Mouse (Mus musculus): ENCODE results near the gene Six1.

The Six1 gene

DNA sequence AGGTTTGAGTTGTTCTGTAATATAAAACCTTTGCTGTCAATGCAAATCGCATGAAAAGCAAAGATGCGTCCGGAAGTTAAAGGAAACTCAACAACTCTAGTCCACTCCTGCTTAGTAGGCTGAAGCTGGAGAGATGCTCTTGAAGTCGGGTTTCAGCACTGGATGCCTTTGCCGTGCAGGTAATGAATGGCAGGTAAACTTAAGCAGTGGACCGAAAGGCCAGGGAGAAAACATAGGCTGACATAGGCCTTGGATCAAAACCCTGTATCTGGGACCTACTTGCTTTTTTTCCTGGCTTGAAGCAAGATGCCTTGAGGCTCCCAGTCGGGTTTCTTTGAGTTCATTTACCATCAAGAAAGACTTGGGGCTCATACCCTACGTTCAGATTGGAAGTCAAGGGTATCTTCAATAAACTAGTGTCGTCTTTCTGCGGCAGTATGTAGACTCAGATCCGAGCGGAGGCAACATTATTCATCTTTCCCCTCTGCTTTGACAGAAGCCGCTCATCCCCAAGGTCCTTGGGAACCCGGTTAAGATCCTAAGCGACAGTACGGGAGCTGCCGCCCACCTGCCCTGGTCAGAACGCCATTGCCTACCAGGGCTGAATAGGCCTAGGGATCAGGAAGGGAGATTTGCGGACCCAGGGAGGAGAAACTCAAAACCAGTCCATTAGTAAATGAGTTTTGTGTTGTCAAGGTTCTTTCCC is 4.0 kb downstream of the Six1 start:
- peak; percentile 39 for DNase-seq

DNA sequence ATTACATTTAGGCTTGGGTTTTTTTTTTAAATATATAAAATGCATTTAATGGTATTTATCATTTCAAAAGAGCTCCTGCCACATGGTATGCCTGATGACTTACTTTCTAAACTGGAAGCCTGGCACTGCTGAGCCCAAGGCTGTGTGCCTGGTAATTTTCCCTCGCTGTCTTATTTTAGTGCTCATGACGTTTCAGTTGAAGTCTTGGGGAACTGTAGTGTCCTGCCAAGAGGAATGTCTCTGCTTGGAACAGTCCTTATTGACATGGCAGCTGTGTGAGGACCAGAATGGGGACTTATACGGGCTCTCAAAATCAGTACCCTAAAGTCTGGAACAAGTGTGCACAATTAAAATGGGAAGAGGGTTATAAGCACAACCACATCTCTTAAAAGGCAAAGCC is 5.2 kb downstream of the Six1 start:
- DNase-seq: peak; percentile 30

DNA sequence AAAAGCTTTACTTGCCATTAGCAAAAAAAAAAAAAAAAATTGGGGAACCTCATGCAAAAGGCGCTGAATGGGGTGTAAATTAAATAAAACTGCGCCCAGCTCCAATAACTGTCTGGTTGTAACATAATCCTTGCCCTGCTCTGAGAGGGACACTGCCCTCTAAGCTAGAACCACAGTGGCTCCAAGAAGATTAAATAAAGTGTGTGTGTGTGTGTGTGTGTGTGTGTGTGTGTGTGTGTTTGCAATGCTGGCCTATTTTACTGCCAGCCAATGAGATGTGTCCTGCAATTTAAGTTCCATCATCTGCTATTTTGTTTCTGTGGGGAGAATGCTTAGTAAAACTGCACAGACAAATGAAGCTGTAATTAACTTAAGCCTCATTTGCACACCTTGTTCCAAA is 6.1 kb downstream of the Six1 start:
- DNase-seq: peak; percentile 52

DNA sequence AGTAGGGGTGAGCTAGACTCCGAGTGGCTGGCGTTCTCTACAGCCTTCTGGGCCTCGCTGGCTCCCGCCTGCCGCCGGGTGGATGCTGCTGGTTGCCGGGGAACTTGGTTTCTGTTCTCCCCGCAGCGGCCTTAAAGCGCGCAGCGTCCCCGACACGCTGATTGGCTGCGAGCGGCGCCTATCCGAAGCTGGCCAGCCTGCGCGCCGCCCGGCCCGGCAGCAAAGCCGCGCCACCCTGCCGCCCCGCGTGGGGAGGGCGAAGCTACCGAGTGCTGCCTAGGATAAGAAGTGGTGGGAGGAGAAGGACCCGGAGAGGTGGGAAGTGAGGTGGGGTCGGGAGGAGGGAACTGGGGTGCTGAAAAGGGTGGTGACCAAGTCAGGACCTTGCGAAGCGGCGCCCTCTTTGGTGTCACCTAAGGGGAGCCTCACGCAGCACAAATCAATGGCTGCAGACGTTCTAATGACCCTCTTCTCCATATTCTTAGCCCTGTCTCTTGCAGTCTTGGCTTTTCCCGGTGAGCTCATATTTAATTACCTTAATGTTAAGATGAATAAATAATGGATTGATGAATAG is 7.0 kb downstream of the Six1 start:
- DNase-seq: peak; percentile 92

DNA sequence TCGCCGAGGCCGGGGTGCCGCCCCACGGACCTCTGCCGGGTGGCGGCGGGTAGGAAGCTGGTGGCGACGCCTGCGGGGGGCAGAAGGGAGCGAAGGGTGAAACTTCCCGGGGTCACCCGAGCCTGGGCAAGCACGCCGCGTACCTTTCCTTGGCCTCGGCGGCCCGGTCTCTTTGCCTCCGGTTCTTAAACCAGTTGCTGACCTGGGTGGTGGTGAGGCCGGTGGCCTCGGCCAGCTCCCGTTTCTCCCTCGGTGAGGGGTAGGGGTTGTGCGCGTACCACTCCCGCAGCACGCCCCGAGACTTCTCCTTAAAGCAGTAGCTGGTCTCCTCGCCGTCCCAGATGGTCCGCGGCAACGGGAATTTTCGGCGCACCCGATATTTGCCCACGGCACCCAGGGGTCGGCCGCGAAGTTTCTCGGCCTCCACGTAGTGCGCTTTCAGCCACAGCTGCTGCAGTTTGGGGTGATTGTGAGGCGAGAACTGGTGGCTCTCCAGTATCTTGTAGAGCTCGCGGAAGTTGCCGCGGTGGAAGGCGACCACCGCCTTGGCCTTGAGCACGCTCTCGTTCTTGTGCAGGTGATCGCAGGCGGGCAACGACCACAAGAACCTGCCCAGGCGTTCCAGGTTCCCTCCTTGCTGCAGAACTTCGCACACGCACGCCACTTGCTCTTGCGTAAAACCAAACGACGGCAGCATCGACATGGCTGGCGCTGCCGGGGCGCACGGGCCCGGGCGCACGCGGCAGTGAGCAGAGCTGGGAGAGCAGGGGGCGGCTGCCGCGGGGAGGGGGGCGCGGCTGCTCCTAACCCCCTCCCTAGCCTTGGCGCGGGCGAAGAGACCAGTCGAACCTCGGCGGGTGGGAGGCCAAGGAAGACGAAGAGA is 7.7 kb downstream of the Six1 start:
- DNase-seq: peak; percentile 44

DNA sequence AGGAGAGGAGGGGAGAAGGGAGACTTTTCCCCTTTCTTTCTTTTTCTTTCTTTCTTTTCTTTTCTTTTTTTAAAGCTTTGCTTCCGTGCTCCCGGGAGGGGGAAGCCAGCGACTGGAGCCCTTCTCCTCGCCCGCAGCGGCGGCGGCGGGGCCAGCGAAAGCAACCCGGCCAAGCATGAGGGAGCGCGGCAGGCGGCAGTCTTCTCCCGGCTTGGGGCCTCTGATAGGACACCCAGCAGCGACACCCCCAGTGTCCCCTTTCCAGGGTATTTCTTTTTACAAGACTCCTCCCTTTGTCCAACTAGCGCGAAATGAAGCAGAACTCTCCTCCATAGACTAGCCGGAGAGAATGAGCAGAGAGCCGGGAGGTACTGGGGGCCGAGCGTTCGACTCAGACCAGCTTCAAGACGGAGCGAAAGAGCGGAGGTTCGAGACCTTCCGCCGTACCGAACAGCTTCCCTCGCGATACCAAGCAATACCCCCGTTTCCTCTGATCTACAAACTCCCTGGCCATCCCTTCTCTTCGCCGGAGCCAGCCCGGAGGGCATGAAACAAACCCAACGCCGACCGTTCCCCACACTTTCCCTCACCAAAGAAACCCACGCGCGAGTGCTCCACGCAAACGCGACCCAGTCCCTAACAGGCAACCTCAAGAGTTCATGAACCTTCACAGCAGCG is 8.5 kb downstream of the Six1 start:
- DNase-seq: peak; percentile 61

DNA sequence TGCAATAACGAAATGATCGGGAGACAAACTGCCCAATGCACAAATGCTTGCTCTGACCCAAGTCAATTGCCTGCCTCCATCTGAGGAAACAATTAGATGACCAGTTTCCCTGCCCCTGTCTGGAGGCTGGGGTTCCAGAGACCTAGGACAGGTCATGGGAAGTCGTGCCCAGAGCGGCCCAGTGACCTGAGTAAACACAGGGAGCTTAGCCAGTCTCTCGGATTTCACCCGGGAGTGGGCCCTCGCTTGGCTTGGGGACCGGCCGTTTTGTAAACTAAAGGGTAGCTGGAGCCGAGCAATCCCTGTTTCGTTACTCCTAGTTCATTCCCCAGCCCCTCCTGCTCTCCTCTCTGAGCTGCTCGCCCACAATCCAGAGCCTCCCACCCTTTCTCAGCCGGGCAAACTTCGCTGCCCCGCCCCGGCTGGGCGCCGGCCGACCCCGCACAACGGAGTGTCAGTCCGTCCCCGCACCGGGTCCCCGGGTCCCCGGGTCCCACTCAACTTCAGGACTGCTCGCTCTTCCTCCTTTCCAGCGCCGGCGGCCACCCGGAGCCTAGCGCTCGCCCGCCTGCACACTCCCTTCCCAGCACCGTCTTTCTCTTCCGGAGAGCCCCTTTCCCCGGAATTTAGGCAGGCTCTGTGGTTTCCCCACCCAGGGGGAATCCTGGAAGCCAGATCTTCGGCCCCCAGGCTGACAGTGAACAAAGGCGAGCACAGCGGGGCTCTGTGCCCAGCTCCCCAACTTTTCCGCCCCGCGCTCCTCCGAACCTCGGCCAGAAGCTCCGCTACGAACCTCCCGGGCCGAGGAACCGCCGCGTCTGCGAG is 9.3 kb downstream of the Six1 start:
- DNase-seq: peak; percentile 59

DNA sequence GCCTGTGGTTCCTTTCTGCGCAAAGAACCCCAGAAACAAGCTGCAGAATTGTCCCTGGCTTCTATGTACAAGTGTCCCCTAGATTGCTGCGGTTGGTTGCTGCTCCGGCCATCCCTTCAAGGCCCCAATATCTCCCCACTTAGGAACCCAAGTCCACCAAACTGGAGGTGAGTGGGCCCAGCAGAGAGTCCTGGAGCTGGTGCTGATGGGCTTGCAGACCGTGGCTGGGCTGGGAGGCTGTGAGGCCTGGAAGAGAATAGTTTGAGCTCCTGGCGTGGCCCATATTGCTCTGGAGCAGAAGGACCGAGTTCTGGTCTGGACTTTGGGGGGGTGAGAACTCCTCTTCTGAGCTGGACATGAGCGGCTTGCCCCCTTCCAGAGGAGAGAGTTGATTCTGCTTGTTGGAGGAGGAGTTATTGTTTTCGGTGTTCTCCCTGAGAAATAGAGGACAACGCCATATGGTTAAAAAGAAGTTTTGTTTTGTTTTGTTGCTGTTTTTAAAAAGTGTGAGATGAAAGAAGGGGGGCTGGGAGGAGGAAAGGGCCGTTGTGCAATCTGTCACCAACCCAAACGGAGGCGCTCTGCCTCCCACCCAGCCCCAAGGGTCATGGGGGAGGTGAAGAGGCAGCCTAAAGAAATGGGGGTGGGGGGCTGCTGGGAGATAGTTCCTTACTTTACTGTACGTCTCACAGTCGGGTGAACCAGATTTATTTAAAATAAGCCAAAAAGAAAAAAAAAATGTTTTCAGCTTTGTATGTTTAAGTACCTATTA is 10.1 kb downstream of the Six1 start:
- peak; percentile 35 for DNase-seq

DNA sequence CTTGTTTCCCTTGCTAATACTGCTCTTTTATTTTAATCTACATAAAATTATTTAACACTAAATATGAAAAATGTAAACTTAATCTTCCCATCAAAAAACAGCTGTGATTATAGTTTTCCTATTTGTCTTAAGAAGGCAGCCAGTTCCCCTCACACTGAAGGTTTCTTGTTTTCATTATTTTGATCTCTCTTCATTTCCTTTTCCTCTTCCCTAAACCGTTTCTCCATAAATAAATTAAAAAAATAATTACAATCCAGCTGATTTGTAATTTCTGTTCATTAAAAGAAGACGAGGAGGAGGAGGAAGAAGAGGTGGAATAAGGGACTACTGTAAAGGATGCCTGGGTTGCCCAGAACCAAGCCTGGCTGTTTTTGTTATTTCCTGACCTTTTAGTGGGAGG is 10.8 kb downstream of the Six1 start:
- DNase-seq: no peak

DNA sequence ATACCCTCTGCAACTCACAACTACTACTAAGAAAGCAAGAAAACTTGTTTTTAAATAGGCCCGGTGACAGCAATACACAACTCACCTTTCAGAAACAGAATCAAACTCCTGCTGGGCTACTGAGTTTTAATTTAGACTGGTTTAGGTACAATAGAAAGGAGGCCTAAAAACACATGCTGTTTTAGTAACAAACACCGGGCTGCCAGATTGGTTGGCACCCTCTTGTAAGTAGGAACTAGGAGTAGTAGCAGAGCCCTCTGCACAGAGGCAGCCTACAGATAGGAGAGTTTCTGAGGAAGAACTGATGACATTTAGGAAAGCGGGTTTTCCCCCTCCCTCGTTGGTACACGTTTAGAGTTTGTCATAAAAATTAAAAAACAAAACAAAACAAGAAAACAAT is 11.3 kb downstream of the Six1 start:
- DNase-seq: peak; percentile 46

DNA sequence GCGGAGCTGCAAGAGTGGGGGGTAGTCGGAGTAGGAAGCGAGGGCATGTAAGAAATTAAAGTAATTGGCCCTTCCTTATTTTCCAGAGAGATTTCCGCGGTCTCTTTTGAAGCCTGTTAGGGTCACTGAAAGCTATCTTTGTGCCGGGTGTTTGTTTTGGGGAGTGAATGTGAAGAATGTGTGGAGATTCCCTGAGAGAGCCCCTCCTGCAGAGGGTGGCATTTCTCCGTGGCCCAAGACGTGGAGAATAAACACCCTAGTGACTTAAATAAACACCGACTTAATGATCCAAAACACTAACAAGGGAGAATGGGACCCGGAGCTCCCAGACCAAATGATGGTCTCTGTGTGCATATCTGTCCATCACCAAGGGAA is 12.4 kb downstream of the Six1 start:
- no peak for DNase-seq

DNA sequence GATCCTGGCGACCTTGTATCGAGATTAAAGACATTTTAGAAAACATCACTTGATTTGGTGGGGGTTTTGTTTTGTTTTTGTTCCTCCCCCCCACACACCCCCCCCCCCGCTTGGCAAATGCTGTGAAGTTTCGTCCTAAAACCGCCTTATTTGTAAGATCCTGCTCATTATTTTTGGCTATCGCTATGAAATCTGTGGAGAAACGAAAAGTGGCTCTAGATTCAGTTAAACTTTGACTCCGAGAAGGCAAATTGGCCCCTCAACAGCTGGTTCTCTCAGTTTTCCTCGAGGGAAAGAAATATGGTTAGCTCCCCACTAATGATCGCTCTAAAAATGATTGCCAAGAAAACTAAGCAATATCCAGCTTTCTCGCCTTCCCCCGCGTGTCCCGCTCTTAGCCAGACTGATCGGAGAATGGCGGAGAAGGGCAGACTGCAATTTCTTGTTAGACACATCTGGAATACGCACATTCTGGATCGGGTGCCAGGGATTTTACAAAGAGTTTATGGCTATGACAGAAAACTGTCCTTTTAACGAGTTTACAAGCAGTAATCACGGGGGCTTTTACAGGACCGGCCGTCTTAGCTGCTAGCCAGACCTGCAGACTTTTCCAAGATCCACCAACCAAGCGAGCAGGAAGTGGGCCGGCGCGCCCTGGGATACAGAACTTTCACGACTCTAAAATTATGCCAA is 13.0 kb downstream of the Six1 start:
- DNase-seq: peak; percentile 46

DNA sequence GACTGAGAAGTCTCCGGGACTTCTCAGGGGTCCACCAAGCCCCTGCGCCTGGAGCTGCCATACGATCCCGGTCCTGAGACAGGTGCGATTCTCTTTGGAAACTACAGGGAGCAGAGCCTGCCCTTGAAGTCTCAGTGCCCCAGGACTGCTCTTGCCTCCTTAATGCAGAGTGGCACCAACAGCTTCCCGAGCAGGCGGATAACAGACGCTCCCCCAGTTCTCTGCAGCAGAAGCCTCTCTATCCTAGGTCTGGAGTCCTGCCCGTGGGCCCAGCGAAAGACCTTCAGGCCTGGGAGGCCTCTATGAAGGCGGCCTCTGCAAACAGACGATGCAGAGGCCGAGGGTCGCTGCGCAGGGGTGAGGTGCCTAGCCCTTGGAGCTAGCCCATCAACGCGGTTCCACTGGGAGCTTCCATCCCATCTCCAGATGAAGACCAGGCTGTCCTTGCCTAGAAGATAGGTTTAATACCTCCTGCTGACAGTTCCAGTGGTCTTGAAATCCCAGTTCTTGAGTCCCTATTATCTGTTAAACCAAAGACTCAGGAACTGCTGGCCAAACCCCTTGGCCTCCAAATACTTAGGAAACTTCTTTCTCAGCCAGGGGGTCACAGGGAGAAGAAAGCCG is 13.6 kb downstream of the Six1 start:
- peak; percentile 50 for DNase-seq

DNA sequence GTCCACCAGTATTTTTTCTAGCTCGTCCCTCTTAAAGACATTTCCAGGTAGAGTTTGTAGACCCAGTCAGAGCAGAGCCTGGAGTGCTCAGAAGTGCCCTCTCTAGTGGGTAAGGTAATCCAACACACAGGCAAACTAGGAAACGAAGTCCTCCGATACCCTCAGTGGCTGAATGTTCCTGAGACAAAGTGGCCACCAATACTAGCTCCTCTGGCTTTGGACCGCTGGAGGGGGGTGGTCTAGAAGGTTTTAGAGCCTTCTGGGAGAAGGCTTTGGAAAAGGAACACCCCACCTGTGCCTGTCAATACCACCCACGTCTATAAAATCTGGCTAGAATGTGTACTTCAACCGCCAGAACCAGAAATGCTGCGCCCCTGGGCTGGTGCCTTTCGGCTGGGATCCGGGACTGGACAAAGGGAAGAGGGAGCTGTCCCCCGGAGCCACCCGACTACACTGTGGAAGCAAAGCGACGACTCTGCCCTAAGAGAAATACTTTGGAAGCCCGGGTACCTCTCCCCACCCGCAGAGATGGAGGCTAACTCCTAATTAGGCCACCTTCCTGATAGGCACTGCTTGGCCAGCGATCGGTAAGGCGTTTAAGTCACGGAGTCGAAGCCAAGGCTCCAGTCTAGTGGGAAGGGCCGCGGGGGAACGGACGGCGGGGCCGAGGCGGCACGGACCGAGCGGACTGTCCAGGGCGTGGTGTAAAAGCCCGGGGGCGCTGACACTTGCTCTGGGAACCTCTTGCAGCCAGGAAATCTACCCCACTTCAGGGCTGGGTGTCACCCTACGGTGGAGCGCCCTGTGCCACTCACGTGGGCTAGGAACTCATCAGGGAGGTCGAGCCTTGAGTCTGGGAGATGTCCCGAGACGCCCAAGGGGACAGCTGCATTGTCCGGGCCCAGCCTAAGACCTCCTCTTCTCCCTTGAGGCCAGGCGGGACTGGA is 14.4 kb downstream of the Six1 start:
- peak; percentile 51 for DNase-seq

DNA sequence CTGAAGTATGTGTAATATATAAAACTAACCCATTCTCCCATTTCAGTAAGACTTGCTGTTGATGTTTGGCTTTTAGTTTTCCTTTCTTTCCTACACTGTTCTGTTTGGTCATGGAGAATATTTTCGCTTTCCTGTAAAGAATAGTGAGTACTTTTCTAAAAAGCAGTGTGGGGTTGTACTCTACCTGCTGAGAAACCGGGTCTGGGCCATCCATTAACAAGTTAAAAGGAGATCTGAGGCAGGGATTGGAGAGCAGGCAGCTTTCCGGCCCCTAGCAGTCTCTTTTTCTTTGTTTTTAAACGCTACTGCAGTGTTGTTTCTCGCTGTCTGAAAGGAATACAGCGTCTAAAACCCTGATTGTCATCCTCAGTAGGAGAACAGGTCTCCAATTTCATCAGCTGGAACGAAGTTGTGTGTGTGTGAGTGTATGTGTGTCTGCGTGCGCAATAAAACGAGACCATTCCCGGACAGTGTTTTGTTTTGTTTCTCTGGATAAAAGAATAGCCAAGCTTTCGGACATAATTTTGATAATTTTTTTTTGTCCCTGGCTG is 15.2 kb downstream of the Six1 start:
- DNase-seq: peak; percentile 45

DNA sequence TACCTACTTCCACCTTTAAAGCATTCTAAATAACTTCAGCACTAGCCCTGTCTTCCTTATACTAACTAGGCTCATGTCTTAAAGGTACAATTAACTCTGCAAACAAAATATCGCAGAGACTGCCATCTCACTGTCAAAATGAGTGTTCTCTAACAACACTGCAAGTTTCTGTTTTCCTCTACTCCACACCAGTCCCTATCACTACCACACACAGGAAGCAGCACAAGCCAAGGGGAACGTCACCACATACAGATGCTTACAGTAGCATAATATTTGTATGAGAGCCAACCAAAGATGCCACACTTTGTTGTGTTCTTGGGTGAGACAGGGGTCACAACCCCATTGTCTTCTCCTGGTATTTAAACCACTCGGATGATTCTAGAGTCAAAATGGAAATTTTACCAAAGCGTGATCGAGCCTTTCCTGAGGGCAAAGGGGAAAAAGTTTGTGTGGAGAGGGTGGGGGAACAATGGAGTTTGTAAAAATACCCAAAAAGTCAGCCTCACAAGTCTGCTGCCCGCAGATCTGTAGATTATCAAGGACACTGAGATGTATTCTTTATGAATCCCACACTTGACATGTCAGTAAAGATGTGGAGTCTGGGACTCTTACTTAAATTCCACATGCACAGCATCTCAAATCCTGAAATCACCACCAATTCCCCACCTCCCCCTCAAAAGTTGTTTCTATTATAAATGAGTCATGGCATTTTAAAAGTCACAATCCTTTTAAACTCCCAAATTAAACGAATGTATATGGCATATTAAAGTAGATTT is 16.1 kb downstream of the Six1 start:
- DNase-seq: peak; percentile 30

DNA sequence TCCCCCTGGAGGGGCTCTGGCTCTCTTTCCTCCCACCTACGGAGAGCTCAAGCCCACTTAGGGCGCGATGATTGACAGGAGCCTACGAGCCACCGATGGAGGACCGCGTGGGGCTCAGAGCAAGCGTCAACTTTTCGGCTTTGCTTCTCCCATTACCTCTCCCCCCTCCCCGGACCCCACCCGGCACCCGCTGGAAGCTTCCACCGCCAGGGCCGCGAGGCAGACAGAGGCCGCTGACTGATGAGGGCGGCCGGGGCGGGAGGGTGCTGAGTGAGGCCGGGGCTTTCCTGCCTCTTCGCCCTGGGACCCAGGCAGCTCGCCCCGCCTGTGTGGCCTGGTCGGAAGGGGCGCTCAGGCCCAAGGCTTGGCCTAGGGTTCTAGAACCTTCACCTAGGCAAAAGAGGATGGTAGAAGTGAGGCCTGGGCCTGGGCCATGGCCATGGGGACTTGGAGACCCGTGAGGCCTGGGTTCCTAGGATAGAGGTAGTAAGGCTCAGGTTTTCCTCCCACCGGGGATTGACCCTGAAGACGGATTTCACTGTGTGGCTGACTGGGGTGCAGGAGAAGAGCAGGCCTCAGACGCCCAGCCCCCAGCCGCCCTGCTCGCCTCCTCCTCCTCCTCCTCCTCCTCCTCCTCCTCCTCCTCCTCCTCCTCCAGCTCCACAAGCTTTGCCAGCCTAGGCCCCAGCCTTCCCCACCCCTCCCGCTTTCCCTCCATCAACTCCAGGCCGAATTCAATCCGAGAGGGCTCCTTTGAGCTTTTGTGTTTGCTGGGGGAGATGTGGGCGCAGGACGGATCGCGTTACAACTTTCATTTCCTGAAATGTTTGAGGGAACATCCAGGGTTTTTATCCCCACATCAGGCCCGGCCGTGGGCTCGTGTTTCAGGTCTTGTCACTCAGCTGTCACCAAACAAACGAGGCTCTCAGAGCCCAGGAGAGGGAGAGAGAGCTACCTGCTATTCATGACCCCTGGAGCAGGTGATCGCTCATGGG is 18.5 kb downstream of the Six1 start:
- DNase-seq: peak; percentile 57

All from retina, postnatal 1 day (tissue).